Mouse (Mus musculus) adrenal gland (tissue): ENCODE results near the gene Polr2m.

ENCODE experiments used
- intact Hi-C: fragments of 180-260 bp; cut with DNase I; formaldehyde crosslinking; loops from one replicate; pipeline ENCODE4 v1.15.1; 2025

Gene Polr2m

GRCm38 (mm10) chr9:71476601-71477000 lies 9.1 kb downstream of the Polr2m start:
- intact Hi-C loops, result no loop called here

GRCm38 (mm10) chr9:71475536-71475935 lies 10.2 kb downstream of the Polr2m start:
- intact Hi-C loops, result no loop called here

- intact Hi-C loops, result no loop called here
These were observed 18.3 kb downstream of the Polr2m start for GRCm38 (mm10) chr9:71467434-71467833.

- intact Hi-C loops, result no loop called here
These were observed 19.6 kb downstream of the Polr2m start for GRCm38 (mm10) chr9:71466111-71466510.

DNA sequence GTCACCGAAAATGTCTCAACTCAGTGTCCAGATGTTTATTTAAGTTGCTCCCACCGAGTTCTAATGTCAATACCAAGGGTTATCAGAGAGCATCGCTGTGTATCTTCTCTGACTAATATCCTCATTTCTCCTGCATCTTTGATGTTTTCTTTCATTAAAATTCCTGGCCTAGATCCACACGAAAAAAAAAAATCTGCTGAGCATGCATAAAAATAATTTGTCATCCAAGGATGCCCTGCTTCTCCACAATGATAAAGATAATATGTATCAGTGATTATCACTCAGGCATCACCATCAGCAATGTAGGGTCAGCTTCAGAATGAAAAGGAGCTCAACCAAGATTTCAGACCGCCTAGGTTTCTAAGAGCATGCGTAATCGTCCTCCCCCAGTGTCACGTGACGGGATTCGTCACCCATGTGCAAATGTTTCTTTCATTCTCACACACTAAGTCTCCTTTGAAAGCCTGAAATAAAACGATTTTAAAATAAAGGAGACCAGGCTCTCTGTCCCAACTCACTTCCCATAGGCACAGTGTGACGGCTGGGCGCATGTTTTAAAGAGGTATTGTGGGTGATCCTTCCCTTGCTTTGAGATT lies 22.6 kb downstream of the Polr2m start:
- intact Hi-C loops, result no loop called here

- intact Hi-C loops, result no loop called here
These were observed 29.0 kb downstream of the Polr2m start for GRCm38 (mm10) chr9:71456738-71457137.

GRCm38 (mm10) chr9:71453917-71454316 lies 31.8 kb downstream of the Polr2m start:
- intact Hi-C loops, result no loop called here

- intact Hi-C loops, result no loop called here
These were observed 32.4 kb downstream of the Polr2m start for GRCm38 (mm10) chr9:71453352-71453751.

GRCm38 (mm10) chr9:71450626-71451025 lies 35.1 kb downstream of the Polr2m start:
- intact Hi-C loops, result no loop called here

DNA sequence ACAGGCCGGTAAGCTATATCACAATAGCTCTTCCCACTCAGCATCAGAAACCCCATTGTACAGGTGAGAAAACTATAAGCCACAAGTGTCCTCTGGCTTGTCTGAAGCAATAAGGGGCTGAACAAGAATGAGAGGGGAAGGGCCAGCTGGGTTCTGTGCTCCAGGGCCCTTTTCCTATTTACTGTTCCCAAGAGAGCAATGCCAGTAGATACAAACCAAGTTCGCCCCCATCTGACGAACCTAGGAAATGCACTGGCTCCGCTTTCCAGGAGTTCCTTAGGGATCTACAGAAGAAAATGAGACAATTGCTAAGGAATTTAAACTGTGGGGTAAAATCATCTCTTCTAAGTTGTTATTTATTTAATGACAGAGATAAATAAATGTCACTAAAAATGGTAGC lies 38.2 kb downstream of the Polr2m start:
- intact Hi-C loops, result loop anchor here (2.0 to 10.0 kb wide), 2 partner anchors 89 to 233 kb away; partner anchors contain the start of gene Aldh1a2

DNA sequence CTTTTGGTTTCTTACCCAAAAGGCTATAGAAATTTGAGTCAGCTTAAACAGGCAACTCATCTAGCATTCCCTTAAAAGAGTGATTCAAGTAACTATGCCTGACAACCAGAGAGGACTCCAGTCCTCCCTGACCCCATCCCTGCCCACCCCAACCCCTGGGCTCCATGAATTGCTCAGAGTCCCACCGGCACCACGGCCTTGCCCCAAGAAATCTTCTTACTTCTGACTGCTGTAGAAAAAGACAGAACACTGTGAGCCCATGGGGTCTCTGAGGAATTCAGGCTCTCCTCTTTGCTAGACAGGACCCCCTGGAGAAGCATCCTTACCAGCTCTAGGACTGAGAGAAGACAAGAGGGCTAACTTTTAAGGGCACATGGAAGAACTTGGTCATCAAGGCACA lies 40.4 kb downstream of the Polr2m start:
- intact Hi-C loops, result loop anchor here (10.0 kb wide), 1 partner anchor 231 kb away; the partner anchor contains the start of gene Aldh1a2

DNA sequence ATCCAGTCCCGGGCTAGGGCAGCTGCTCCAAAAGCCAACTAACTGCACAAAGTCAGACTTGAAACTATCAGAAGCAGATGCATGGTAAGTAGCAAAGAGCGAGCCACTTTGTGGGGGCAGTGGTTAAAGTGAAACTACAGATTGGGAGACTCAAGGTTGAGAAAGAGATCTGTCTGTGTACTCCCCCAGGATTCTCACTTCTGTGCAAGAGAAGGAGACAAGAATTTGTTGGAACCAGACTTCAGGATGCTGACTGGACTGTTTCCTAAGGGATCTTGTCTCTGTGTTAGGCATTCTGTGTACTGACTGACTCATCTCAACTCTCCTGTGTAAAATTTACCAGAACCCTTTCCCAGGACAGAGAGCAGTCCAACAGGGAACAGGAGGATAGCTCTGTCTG lies 47.6 kb downstream of the Polr2m start:
- intact Hi-C loops, result no loop called here
